Mouse (Mus musculus) ES-Bruce4 (cell line): Measurements from ENCODE around the gene Scrn1.

Experiments used
- CTCF ChIP-seq: IDR thresholded peaks from one replicate; pipeline ENCODE4 v1.8.1; 2011; ENCODE audit warnings: low read depth, low read length
- POLR2A ChIP-seq: IDR thresholded peaks from one replicate; pipeline ENCODE4 v1.8.1; 2011; ENCODE audit warnings: low read length; ENCODE audit not compliant: insufficient read depth

DNA sequence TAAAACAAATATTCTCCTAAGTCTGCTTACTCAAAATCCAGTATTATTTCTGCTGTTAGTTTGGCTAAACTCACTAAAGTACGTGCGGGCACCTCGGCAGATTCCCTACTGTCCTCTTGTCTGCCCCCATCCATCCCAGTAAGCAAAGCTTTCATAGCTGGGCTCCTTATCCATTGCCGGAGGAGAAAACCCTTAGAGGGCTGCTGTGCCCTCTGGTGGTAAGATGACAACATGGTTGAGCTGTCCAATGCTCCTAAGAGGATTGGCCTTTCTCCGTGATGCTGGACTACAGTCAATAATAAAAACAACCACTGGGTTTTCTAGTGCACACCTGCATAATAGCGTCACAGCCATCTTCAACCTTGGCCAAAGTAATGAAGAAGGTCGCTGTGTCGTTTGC lies 59.3 kb downstream of the Scrn1 start:
- no peak for TF ChIP-seq POLR2A
- TF ChIP-seq CTCF, result peak; percentile 45
